Mouse (Mus musculus) forebrain, embryonic 14.5 days (tissue): Measurements from ENCODE around the gene Fmnl3. TPM values are rescaled to one million over a fixed set of nuclear protein-coding genes. Genes with fewer than 3 reads are reported as not detected.
A peak's percentile ranks its signal among the peaks of the same experiment; 100 is the strongest.

Experiments used
- ATAC-seq: fragments of 200-750 bp; cut with Nextera tagmentation; 2 replicates; pipeline ENCODE4 v1.8.0; 2017; ENCODE audit warnings: mild to moderate bottlenecking, moderate library complexity
- DNase-seq: peaks from one replicate; pipeline ENCODE4 v3.0.0-alpha.2; 2015; ENCODE audit warnings: low spot score
- H3K27ac ChIP-seq: fragments of 300-500 bp; sonication (generic); 2 replicates; pipeline ENCODE4 v1.5.1; 2014; ENCODE audit warnings: low read depth, mild to moderate bottlenecking, control low read depth, low read length, moderate library complexity
- H3K27me3 ChIP-seq: fragments of 300-500 bp; sonication (generic); replicated peaks from 2 replicates; pipeline ENCODE4 v1.6.1; 2014; ENCODE audit warnings: low read length, control low read depth, mixed read lengths; ENCODE audit not compliant: control insufficient read depth, insufficient read depth
- H3K36me3 ChIP-seq: fragments of 300-500 bp; sonication (generic); 2 replicates; pipeline ENCODE4 v1.6.1; 2014; ENCODE audit warnings: low read length, control low read depth; ENCODE audit not compliant: control insufficient read depth, insufficient read depth
- H3K4me1 ChIP-seq: fragments of 300-500 bp; sonication (generic); 2 replicates; pipeline ENCODE4 v1.6.1; 2014; ENCODE audit warnings: antibody characterized with exemption, low read length, control low read depth; ENCODE audit not compliant: control insufficient read depth, insufficient read depth
- H3K4me2 ChIP-seq: fragments of 300-500 bp; sonication (generic); 2 replicates; pipeline ENCODE4 v1.6.1; 2014; ENCODE audit warnings: mild to moderate bottlenecking, control low read depth, low read length
- H3K4me3 ChIP-seq: fragments of 300-500 bp; sonication (generic); 2 replicates; pipeline ENCODE4 v1.5.1; 2014; ENCODE audit warnings: low read depth, low read length, control low read depth
- H3K9ac ChIP-seq: fragments of 300-500 bp; sonication (generic); 2 replicates; pipeline ENCODE4 v1.6.1; 2014; ENCODE audit warnings: mild to moderate bottlenecking, low read length, control low read depth, moderate library complexity
- H3K9me3 ChIP-seq: fragments of 300-500 bp; sonication (generic); replicated peaks from 2 replicates; pipeline ENCODE4 v1.6.1; 2016; ENCODE audit warnings: low read length, control low read depth, mixed read lengths; ENCODE audit not compliant: control insufficient read depth
- WGBS: fragments of 180-500 bp; shearing (Covaris S2); extraction: QIAGEN DNeasy Blood & Tissue Kit; methylation state at CpG from one replicate; pipeline ENCODE4 v1.1.7; 2014; 5-methylcytosine and 5-hydroxymethylcytosine counted together
- polyA plus RNA-seq: library from polyadenylated mRNA; unstranded; fragments of >200 nt; fragmentation: Nextera tagmentation; extraction: Ambion mirVana; gene quantifications from 2 replicates; pipeline ENCODE4 v1.2.1, GENCODE M21; 2014

The Fmnl3 gene
- polyA plus RNA-seq, 1 experiment from 2014 or later, result 3.9 TPM

GRCm38 (mm10) chr15:99375036-99375435 lies 4.8 kb upstream of the Fmnl3 start:
- Histone ChIP-seq H3K4me2 (no peak overlapping the region), H3K4me3 (no peak overlapping the region), H3K27me3 (no peaks in the 10 kb centered on the region), H3K27ac (no peak overlapping the region), H3K9ac (no peak overlapping the region), H3K9me3 (no peaks in the 10 kb centered on the region), H3K36me3 (no peaks in the 10 kb centered on the region), H3K4me1 (no peaks in the 10 kb centered on the region)
- DNase-seq, result no peak
- no peak for ATAC-seq
- 85% methylated on average over 5 of the region's 5 CpGs for WGBS

DNA sequence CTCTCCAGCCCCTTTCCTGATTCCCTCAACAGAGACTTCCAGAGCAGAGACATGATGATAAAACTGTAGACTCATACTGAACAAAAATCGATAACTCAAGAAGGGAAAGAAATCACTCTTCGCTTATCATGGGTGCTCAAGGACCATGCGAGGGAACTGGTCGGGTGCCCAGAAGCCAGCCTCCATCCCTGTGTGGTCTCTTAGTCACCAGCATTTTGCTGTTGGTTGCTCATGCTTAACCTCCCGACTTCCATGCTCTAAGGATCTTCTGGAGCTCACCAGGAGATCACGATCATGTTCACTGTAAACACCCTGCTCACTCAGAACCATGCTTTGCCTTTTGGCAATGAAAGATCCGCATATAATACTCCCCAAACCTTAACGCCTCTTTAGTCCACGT lies 2.5 kb upstream of the Fmnl3 start:
- 86% methylated on average over 9 of the region's 9 CpGs for WGBS
- Histone ChIP-seq H3K9ac (no peak overlapping the region), H3K27me3 (no peaks in the 10 kb centered on the region), H3K4me2 (no peak overlapping the region), H3K4me1 (peaks cover 7% of the 10 kb centered on the region; the same call in 1 of the 2 replicates), H3K27ac (no peak overlapping the region), H3K9me3 (no peaks in the 10 kb centered on the region), H3K4me3 (no peak overlapping the region), H3K36me3 (no peaks in the 10 kb centered on the region)
- DNase-seq (no peak), ATAC-seq (no peak)

- Histone ChIP-seq H3K4me2 (no peak overlapping the region), H3K9ac (no peak overlapping the region), H3K27me3 (no peaks in the 10 kb centered on the region), H3K27ac (no peak overlapping the region), H3K4me1 (peaks cover 7% of the 10 kb centered on the region; the same call in 1 of the 2 replicates), H3K4me3 (no peak overlapping the region), H3K9me3 (no peaks in the 10 kb centered on the region), H3K36me3 (no peaks in the 10 kb centered on the region)
- DNase-seq, result no peak
- ATAC-seq, result no peak
- WGBS, result 92% methylated on average over 7 of the region's 7 CpGs
These were observed 1.5 kb upstream of the Fmnl3 start for GRCm38 (mm10) chr15:99371526-99372340.

DNA sequence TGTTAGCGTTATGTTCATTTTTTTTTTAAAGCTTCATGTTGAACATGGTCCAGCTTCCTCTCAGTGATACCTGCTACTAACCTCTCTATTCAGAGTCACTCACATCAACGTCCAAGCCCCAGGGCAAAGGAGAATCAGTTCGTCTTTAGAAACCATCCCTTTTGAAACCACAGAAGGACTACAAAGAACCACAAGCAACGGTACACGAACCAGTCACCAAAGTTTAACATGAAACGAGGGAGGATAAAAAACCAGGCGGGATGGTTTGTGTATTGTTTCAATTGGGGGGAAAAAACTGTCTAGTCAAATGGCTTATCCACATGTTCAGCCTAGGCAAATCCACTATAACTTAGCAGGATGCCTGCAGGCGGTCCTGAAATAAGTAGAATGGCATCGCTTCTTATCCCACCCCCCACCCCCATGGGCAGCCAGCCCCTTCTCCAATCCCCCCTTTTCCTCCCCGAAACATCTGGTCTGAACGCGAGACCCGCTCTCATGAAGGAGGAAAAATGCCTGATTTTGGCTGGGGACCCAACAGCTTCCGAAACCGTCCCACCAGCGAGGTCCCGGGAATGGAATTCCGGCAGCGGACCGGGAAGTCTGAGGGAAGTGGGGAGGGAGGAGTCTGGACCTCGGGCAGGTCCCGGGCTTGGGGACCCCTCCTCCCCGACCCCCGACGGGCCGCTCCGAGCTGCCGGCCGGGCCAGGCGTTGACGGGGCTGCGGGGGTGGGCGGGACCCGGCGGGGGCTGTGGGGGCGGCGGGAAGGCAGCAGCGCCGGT lies 701 bp downstream of the Fmnl3 start:
- Histone ChIP-seq H3K36me3 (no peaks in the 10 kb centered on the region), H3K9me3 (no peaks in the 10 kb centered on the region), H3K27ac (peak overlapping the region; percentile 76), H3K4me3 (peak overlapping the region; percentile 77), H3K27me3 (no peaks in the 10 kb centered on the region), H3K4me2 (peak overlapping the region; percentile 79), H3K9ac (peak overlapping the region; percentile 84), H3K4me1 (peaks cover 7% of the 10 kb centered on the region; the same call in 1 of the 2 replicates)
- DNase-seq, result peak; percentile 36
- 2% methylated on average over 25 of the region's 39 CpGs for WGBS
- no peak for ATAC-seq

DNA sequence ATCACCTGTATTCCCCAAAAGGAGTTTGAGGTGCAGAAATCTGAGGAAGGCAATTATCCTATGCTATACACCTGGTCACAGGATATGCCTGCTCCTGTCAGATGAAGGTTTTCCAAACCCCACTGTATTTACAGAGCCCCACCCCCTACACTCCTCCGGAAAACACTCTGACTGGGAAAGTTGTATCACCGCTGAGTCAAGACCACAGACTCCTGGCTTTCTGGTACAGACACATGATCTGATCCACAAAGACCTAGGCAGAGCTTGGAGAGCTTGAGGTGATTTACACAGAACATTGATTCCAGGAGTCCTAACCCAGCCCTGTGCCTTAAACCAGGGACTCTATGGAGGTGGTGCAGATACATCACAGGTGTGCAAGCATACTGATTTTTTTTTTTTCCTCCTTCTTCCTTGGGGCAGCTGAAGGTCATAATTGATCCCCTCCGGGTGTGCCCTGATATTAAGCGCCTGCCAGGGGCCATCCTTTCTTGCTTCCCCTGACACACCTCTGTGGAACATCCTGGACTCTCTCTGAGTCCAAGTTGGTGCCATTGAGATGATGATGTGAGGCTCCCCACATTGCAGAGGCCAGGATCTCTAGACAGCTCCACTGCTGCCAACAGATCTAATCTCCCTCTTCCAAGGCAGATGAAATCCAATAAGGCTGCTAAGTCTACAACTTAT lies 1.6 kb downstream of the Fmnl3 start:
- Histone ChIP-seq H3K27me3 (no peaks in the 10 kb centered on the region), H3K9me3 (no peaks in the 10 kb centered on the region), H3K36me3 (no peaks in the 10 kb centered on the region), H3K27ac (no peak overlapping the region), H3K4me1 (peaks cover 7% of the 10 kb centered on the region; the same call in 1 of the 2 replicates), H3K4me3 (0 out of 2 replicates have a peak overlapping the region, but pooled peaks have one; percentile 77), H3K9ac (no peak overlapping the region; the same call in 1 of the 2 replicates), H3K4me2 (peak overlapping the region; percentile 79)
- DNase-seq, result no peak
- 78% methylated on average over 4 of the region's 4 CpGs for WGBS
- ATAC-seq, result no peak

- ATAC-seq, result no peak
- Histone ChIP-seq H3K9ac (no peak overlapping the region), H3K4me3 (no peak overlapping the region), H3K36me3 (no peaks in the 10 kb centered on the region), H3K27ac (no peak overlapping the region), H3K9me3 (no peaks in the 10 kb centered on the region), H3K27me3 (no peaks in the 10 kb centered on the region), H3K4me2 (no peak overlapping the region), H3K4me1 (peaks cover 7% of the 10 kb centered on the region; the same call in 1 of the 2 replicates)
- WGBS, result 85% methylated on average over 8 of the region's 8 CpGs
- no peak for DNase-seq
These were observed 5.4 kb downstream of the Fmnl3 start for GRCm38 (mm10) chr15:99364921-99365320.

DNA sequence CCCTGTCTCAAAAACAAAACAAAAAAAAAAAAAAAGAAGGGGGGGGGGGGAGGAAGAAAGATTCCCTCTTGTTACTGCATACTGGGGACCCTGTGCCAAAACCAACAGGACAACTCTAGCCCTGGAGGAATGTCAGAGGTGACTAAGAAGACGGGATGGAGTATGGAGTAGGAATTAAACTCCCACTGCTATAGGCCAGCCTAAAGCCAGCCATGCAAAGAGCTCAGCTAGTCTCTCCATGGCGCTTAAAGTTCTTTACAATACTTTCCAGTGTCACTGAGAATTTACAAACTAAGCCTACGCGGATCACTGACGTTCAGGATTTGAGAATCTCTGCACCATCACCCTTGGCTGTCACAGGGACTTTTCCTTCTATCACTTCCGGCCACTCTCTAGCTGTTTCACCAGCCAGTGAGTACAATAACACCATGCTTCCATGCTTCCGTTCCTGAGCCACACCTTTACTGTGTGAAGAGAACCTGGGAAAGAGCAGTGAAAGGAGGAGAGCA lies 6.2 kb downstream of the Fmnl3 start:
- Histone ChIP-seq H3K9me3 (no peaks in the 10 kb centered on the region), H3K36me3 (no peaks in the 10 kb centered on the region), H3K9ac (no peak overlapping the region), H3K27me3 (no peaks in the 10 kb centered on the region), H3K4me1 (peaks cover 3% of the 10 kb centered on the region; the same call in 1 of the 2 replicates), H3K27ac (no peak overlapping the region), H3K4me2 (no peak overlapping the region), H3K4me3 (no peak overlapping the region)
- ATAC-seq (no peak), DNase-seq (no peak)
- WGBS, result 75% methylated on average over 7 of the region's 7 CpGs

DNA sequence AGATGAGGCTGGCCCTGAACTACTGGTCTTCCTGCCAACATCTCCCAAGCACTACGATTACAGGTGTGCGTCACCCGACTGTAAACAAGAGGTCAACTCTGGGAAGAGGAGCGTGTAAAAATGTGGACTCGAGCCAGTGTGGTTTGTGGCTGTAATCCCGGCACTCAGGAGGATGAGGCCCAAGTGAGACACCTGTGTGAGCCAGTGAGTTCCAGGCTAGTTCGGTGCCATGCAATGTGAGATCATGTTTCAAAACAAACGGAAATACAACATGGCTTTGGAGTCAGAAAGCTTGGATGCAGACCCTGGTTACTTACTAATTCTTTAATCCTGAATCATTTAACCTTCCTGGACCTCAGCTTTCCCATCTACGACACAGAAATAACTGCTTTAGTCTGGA lies 11.3 kb downstream of the Fmnl3 start:
- ATAC-seq (no peak), DNase-seq (no peak)
- Histone ChIP-seq H3K9me3 (no peaks in the 10 kb centered on the region), H3K36me3 (no peaks in the 10 kb centered on the region), H3K4me3 (no peak overlapping the region), H3K9ac (no peak overlapping the region), H3K27me3 (no peaks in the 10 kb centered on the region), H3K27ac (no peak overlapping the region), H3K4me1 (no peaks in the 10 kb centered on the region), H3K4me2 (no peak overlapping the region)
- WGBS, result 91% methylated on average over 9 of the region's 9 CpGs
